Mouse (Mus musculus): ENCODE data around the gene Gm13271.

- TF ChIP-seq CTCF (IDR thresholded peaks at IDR 0.05; ENCODE audit: borderline replicate concordance, control insufficient read depth, extremely low read depth, insufficient read depth, low read length, poor library complexity) (no peak; the same call in 1 of the 2 replicates), POLR2A (IDR thresholded peaks at IDR 0.05; ENCODE audit: control insufficient read depth, extremely low read depth, insufficient read depth, low read length, poor library complexity) (no peak)
Measured at GRCm38 (mm10) chr4:88738480-88738879, 16.2 kb upstream of the Gm13271 start.
